Mouse (Mus musculus) G1E (cell line): Measurements from ENCODE around the gene Esyt2.

Experiments used
- CTCF ChIP-seq: IDR thresholded peaks from 2 replicates; pipeline ENCODE4 v1.5.1; 2012; ENCODE audit warnings: low read depth, low read length, inconsistent platforms, mixed read lengths
- GATA1 ChIP-seq: IDR thresholded peaks from 2 replicates; pipeline ENCODE4 v1.6.1; 2012; ENCODE audit warnings: borderline replicate concordance, low read length, inconsistent platforms, mixed read lengths
- GATA2 ChIP-seq: IDR thresholded peaks from 2 replicates; pipeline ENCODE4 v1.6.1; 2012; ENCODE audit warnings: low read depth, low read length, inconsistent platforms, borderline replicate concordance
- POLR2AphosphoS5 ChIP-seq: IDR thresholded peaks from 2 replicates; pipeline ENCODE4 v1.6.1; 2012; ENCODE audit warnings: low read depth, low read length, inconsistent platforms; ENCODE audit not compliant: insufficient replicate concordance
- TAL1 ChIP-seq: conservative IDR thresholded peaks from 2 replicates; pipeline ENCODE4 v1.6.1; 2012; ENCODE audit warnings: low read depth, low read length, inconsistent platforms, mixed read lengths

- TF ChIP-seq CTCF (no peak), TAL1 (no peak), POLR2AphosphoS5 (no peak), GATA1 (no peak), GATA2 (no peak)
These were observed 126.9 kb downstream of the Esyt2 start for GRCm38 (mm10) chr12:116407883-116408282.
